Mouse (Mus musculus) spleen, adult 2 months (tissue): ENCODE results near the gene Etv6. TPM values are rescaled to one million over a fixed set of nuclear protein-coding genes. Genes with fewer than 3 reads are reported as not detected.

Source experiments
- DNase-seq, 2 experiments: peaks; one replicate each; pipeline versions ENCODE4 v3.0.0 to v3.0.0-alpha.2; 2012 to 2021; ENCODE audit warnings: low spot score in 2 of 2, low read depth in 1 of 2
- H3K27ac ChIP-seq: fragments of 200-500 bp; 2 replicates; pipeline ENCODE4 v1.5.1; 2012; ENCODE audit warnings: low read length, inconsistent platforms; ENCODE audit not compliant: insufficient read depth
- H3K27me3 ChIP-seq: fragments of 200-500 bp; 2 replicates; pipeline ENCODE4 v1.6.1; 2012; ENCODE audit warnings: mild to moderate bottlenecking, moderate library complexity, low read length, inconsistent platforms; ENCODE audit not compliant: control insufficient read depth, insufficient read depth
- H3K36me3 ChIP-seq: fragments of 200-500 bp; 2 replicates; pipeline ENCODE4 v1.6.1; 2012; ENCODE audit warnings: mild to moderate bottlenecking, low read length, inconsistent platforms; ENCODE audit not compliant: control insufficient read depth, insufficient read depth
- H3K4me1 ChIP-seq: fragments of 200-500 bp; 2 replicates; pipeline ENCODE4 v1.6.1; 2011; ENCODE audit warnings: inconsistent platforms; ENCODE audit not compliant: control insufficient read depth, insufficient read depth, insufficient read length
- H3K4me3 ChIP-seq: fragments of 200-500 bp; 2 replicates; pipeline ENCODE4 v1.5.1; 2011; ENCODE audit warnings: mild to moderate bottlenecking, inconsistent platforms; ENCODE audit not compliant: insufficient read depth, insufficient read length; ENCODE audit errors: extremely low read depth
- CTCF ChIP-seq: fragments of 200-500 bp; IDR thresholded peaks from 2 replicates; pipeline ENCODE4 v1.5.1; 2011; ENCODE audit warnings: mild to moderate bottlenecking, inconsistent platforms; ENCODE audit not compliant: insufficient read depth, insufficient read length, insufficient replicate concordance; ENCODE audit errors: extremely low read depth
- POLR2A ChIP-seq: fragments of 200-500 bp; IDR thresholded peaks from 2 replicates; pipeline ENCODE4 v1.6.1; 2011; ENCODE audit warnings: low read depth, low read length, inconsistent platforms
- WGBS: fragments of 180-500 bp; shearing (Covaris S2); methylation state at CpG from one replicate; pipeline ENCODE4 v1.1.7; 2018; 5-methylcytosine and 5-hydroxymethylcytosine counted together
- polyA plus RNA-seq: library from polyadenylated mRNA; depleted of rRNA; stranded (reverse); fragments of >200 nt; gene quantifications from 2 replicates; pipeline ENCODE4 v1.2.3, GENCODE M21; 2012

The Etv6 gene
- polyA plus RNA-seq, 1 experiment: 21.6 TPM

DNA sequence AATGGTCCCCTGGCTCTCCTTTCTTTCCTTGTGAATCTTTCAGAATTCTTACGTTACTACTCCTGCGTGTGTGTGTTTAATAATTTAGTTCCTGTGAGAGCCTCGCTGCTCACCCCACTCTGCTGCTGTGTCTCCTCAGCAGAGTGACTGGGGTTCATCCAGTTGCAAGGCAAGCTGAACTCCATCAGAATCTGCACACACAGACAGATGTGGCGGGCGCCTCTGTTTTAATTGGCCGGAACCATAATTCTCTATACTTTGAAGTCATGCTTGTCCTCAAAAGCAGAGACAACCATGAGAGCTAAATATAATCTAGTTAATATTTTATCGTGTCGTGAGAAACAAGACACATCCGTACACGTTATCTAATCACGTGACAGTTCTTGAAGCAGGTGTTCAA, 107.2 kb downstream of the Etv6 start:
- TF ChIP-seq POLR2A (no peak), CTCF (no peak)
- Histone ChIP-seq H3K4me3 (no peak overlapping the region), H3K27me3 (no peaks in the 10 kb centered on the region), H3K36me3 (peaks cover 5% of the 10 kb centered on the region; the same call in 1 of the 2 replicates), H3K27ac (no peak overlapping the region), H3K4me1 (peaks cover 12% of the 10 kb centered on the region)
- WGBS: 89% methylated on average over 11 of the region's 11 CpGs
- no peak for DNase-seq

DNA sequence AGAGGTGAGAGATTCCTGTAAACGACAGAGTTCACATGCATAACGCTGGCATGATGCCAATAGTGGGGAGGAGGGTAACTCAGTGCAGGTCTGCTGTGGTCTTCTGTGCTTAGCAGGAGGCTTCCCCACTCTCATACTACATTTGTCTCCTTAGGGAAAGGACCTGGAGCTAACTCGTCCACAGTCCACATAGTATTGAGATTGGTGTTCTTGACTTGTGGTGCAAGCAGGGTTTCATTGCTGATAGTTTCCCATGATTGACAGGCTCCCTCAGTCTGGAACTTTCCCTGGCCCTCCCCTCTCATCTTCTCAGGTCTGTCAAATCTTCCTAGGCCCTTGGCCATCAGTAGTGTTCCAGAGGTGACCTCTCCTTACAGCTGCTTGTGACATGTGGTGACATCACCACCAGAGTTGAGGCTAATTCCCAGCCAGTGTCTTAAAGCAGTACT, 108.2 kb downstream of the Etv6 start:
- H3K27me3 ChIP-seq: no peaks in the 10 kb centered on the region
- no peak overlapping the region for H3K27ac ChIP-seq
- TF ChIP-seq CTCF (no peak), POLR2A (no peak)
- 55% methylated on average over 3 of the region's 3 CpGs for WGBS
- H3K4me1 ChIP-seq: peaks cover 12% of the 10 kb centered on the region
- no peak overlapping the region for H3K4me3 ChIP-seq
- peaks cover 2% of the 10 kb centered on the region; the same call in 1 of the 2 replicates for H3K36me3 ChIP-seq
- no peak for DNase-seq

DNA sequence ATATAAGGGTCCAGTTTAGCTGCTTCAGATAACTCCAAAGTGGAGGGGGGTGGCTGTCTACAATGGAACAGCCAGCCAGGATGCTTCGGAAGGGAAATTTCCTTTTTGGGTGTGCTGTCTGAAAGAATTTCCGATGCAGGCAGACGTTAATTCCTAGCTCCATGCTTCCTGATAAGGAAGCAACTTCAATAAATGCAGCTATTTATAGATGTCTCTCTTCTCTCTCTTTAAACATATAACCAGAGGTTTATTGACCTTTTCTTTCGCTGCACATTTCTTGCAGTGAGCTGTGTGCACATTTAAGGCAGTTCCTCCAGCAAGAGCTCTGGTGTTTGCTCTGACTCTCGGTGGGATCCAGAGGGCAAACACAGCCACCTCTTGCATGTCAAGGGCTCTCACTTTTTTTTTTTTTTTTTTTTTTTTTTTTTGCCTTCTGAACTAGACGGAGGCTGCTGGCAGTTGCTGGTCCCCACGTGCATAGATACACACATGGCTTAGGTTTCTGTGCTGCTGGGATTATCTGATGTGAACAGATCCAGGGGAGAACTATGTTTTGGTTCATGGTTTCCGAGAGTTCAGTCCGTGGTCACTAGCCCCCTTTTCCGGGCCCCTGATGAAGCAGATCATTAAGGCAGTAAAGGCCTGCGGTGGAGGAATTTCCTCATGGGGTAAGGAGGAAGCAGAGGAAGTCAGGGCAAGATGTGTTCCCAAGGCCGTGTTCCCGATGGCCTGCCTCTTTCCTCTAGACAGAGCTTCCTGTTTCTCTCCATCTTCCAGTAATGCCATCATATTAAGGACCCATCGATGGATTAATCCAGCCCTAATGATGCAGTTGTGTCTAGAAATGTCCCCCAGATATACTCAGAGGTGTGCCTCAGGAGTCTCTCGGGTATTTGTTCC, 109.0 kb downstream of the Etv6 start:
- DNase-seq: no peak
- Histone ChIP-seq H3K27ac (no peak overlapping the region), H3K27me3 (no peaks in the 10 kb centered on the region), H3K4me3 (no peak overlapping the region), H3K36me3 (peaks cover 2% of the 10 kb centered on the region; the same call in 1 of the 2 replicates), H3K4me1 (peaks cover 12% of the 10 kb centered on the region)
- 69% methylated on average over 15 of the region's 15 CpGs for WGBS
- TF ChIP-seq CTCF (no peak), POLR2A (no peak)

DNA sequence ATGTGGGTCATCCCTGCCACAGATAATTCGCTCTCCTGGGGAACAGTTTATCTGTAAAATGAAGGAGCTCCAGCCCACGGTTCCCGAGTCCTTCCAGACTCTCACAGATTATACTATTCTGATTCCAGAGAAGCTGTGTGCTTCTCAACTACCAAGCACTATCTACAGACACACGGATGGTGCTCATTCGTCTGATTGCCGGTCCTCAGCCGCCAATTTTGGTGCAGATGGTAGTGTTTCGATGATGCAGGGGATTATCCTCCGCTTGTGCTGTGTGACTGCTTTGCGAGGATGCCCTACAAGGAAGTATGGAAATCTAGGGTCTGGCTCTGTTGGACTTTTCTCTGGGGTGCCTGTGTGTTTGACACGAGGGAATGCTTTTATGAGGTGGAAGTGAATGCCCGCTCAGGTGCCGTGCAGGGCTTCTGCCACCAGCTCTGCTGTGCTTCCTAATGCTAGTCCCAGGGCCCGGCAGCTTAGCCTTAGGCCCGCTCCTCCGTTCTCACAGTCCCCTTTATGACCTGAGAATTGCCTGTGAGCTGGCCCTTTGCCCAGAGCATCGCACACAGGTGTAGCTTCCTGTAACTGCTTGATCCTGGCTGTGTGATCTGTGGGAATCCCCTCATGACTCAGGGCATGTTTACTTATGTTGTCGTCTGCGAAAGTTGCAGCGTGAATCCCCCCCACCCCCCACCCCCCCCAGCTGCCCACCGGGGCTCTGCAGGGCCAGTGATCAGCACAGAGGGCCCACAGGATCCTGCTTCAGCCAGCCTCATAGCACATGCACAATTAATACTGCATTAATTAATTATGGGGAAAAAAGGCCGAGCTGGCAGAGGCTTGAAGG, 112.3 kb downstream of the Etv6 start:
- no peak overlapping the region for H3K4me3 ChIP-seq
- peaks cover 5% of the 10 kb centered on the region for H3K4me1 ChIP-seq
- H3K27ac ChIP-seq: no peak overlapping the region
- TF ChIP-seq POLR2A (no peak), CTCF (no peak)
- 62% methylated on average over 22 of the region's 22 CpGs for WGBS
- no peak for DNase-seq
- no peaks in the 10 kb centered on the region for H3K27me3 ChIP-seq
- 0 out of 2 replicates have a peak, but pooled peaks cover 2% of the 10 kb centered on the region for H3K36me3 ChIP-seq

DNA sequence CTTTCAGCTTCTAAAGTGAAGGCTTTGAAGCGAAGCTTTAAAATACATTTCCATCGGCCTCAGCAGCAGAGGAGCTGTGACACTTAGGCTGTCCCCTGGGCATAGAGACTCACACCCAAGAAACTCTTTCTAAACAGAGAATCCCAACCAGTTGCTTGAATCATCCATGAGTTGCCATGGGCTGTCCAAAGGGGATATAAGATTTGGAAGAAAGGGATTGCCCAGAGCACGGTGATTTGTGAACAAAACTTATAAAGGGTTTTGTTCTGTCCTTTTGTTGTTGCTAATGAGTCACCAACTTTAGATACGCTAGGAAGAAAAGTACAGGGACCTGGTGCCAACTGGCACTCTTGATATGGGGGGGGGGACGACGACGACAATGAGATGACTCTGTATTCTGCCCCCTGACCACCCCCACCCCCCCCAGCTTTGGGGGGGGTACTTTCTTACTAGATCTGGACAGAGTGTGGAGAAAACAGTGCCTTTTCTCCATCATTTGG, 113.0 kb downstream of the Etv6 start:
- Histone ChIP-seq H3K36me3 (0 out of 2 replicates have a peak, but pooled peaks cover 2% of the 10 kb centered on the region), H3K27ac (no peak overlapping the region), H3K4me3 (no peak overlapping the region), H3K27me3 (no peaks in the 10 kb centered on the region), H3K4me1 (peaks cover 5% of the 10 kb centered on the region)
- DNase-seq: no peak
- TF ChIP-seq CTCF (no peak), POLR2A (no peak)
- 66% methylated on average over 7 of the region's 7 CpGs for WGBS

DNA sequence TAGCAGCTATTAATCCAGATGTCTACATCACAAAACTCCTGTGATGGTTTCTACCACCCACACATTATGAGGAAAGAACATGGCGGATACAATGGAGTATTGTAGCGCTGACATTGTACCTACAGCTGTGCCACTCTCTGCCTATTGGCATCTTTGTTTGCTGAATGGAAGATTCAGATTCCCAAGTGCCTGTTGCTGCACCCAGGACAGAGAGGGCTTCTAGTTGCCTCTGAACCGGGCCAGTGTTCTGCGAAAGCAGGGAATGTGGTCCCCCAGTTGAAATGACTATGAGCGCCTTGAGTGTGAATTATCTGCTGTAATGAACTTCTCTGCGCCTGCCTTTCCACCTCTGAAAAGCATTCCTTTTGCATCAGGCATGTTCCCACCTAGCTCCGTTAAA, 114.1 kb downstream of the Etv6 start:
- no peaks in the 10 kb centered on the region for H3K27me3 ChIP-seq
- H3K27ac ChIP-seq: no peak overlapping the region
- WGBS: 91% methylated on average over 7 of the region's 7 CpGs
- TF ChIP-seq CTCF (no peak), POLR2A (no peak)
- H3K4me1 ChIP-seq: peaks cover 2% of the 10 kb centered on the region; the same call in 1 of the 2 replicates
- DNase-seq: no peak
- no peak overlapping the region for H3K4me3 ChIP-seq
- no peaks in the 10 kb centered on the region for H3K36me3 ChIP-seq
